26 mouse cellular contexts compared by ENCODE assay signal in genomic region chr11:102381341-102382100, GRCm38 (mm10). TPM values are rescaled to one million over a fixed set of nuclear protein-coding genes. Genes with fewer than 3 reads are reported as not detected.
DNase-seq lines count a peak whose midpoint lies in the region; ATAC-seq and TF ChIP-seq lines count a peak whose summit lies in the region.
"Had no signal": no experiment of that assay in that cellular context is flagged by ENCODE, and none has a peak within 500 bp of the region (broad histone marks: within the 10 kb centered on the region; RNA-seq: fewer than 3 reads in every experiment).

No protein-coding gene starts in this region.

- 51% methylated on average over 4 of the region's 4 CpGs for WGBS in liver, embryonic 15.5 days (ENCODE audit: insufficient replicate concordance)

- H3K27me3 ChIP-seq in liver, embryonic 15.5 days: peaks cover 35% of the 10 kb centered on the region
- H3K27me3 ChIP-seq: forebrain, embryonic 15.5 days; stomach, embryonic 15.5 days had no signal

- ATAC-seq in liver, embryonic 15.5 days (ENCODE audit: insufficient read depth): peak; percentile 27; the same call in 1 of the 2 replicates
- ATAC-seq: forebrain, embryonic 15.5 days had no signal

- intact Hi-C loops in gastrocnemius, adult 2 months (cut with DNase I): no loop called here
- intact Hi-C loops in gastrocnemius, postnatal 14 days (cut with DNase I; ENCODE audit: low total_unique reads): no loop called here

- peaks cover 82% of the 10 kb centered on the region for H3K4me1 ChIP-seq in liver, embryonic 15.5 days (replicated peaks)

- H3K9ac ChIP-seq in liver, embryonic 15.5 days: no peak overlapping the region
- H3K9ac ChIP-seq: forebrain, embryonic 15.5 days; heart, embryonic 13.5 days; hindbrain, embryonic 14.5 days; limb, embryonic 12.5 days; lung, embryonic 14.5 days; stomach, embryonic 15.5 days had no signal

- 0 out of 2 replicates have a peak, but pooled peaks cover 5% of the 10 kb centered on the region for H3K36me3 ChIP-seq in liver, embryonic 15.5 days (replicated peaks)
- H3K36me3 ChIP-seq: forebrain, embryonic 15.5 days; heart, embryonic 13.5 days; limb, embryonic 12.5 days; stomach, embryonic 15.5 days had no signal

- peak; percentile 4 for DNase-seq in gastrocnemius, adult 2 months
- DNase-seq in gastrocnemius, postnatal 14 days: no peak
- DNase-seq in urinary bladder, adult 2 months (ENCODE audit: low spot score): peak; percentile 12
- DNase-seq in urinary bladder, postnatal 36 days (ENCODE audit: low spot score in 2 of 2): no peak
- no peak for DNase-seq in adrenal gland, postnatal 36 days
- DNase-seq in spleen, adult 18-20 months: no peak
- DNase-seq: adrenal gland, adult 2 months; cerebellum, adult 2 months; cerebellum, postnatal 25 days; heart, postnatal 10 days; kidney, adult 9 months; kidney, postnatal 10 days; layer of hippocampus, adult 9-11 months; lung, embryonic 14.5 days; lung, postnatal 14 days; midbrain, embryonic 14.5 days; right cerebral cortex, postnatal 14 days; thymus, postnatal 14 days had no signal

- TF ChIP-seq CTCF in gastrocnemius, adult 2 months (IDR thresholded peaks at IDR 0.05): no peak

- peaks cover 6% of the 10 kb centered on the region for H3K9me3 ChIP-seq in liver, embryonic 15.5 days (replicated peaks)
- H3K9me3 ChIP-seq: forebrain, embryonic 15.5 days; stomach, embryonic 15.5 days had no signal

- peak overlapping the region; percentile 31 for H3K4me2 ChIP-seq in liver, embryonic 15.5 days
- H3K4me2 ChIP-seq: forebrain, embryonic 15.5 days; heart, embryonic 13.5 days; hindbrain, embryonic 14.5 days; limb, embryonic 12.5 days; lung, embryonic 14.5 days; stomach, embryonic 15.5 days had no signal

- no peak overlapping the region for H3K4me3 ChIP-seq in gastrocnemius, adult 2 months
- no peak overlapping the region for H3K4me3 ChIP-seq in liver, embryonic 15.5 days (replicated peaks)
- H3K4me3 ChIP-seq: forebrain, embryonic 15.5 days; heart, embryonic 13.5 days; limb, embryonic 12.5 days; stomach, embryonic 15.5 days had no signal

- no peak overlapping the region for H3K27ac ChIP-seq in gastrocnemius, adult 2 months
- peak overlapping the region; percentile 72 for H3K27ac ChIP-seq in liver, embryonic 15.5 days (replicated peaks)
- H3K27ac ChIP-seq: forebrain, embryonic 15.5 days; heart, embryonic 13.5 days; hindbrain, embryonic 14.5 days; limb, embryonic 12.5 days; stomach, embryonic 15.5 days had no signal

RNA-seq across cellular contexts. Expression of gene Rundc3a, which starts 11.7 kb away (rescaled TPM):
- not detected for total RNA-seq in gastrocnemius, adult 2 months (2021)
- total RNA-seq in gastrocnemius, postnatal 14 days (2021): under 1 TPM; 0.66 to 0.90 TPM
- 1.4 and 2.9 TPM in 2 replicates for polyA plus RNA-seq in urinary bladder, adult 2 months (2012; rRNA removed)
- polyA plus RNA-seq in liver, embryonic 15.5 days (2015; fragmentation: Nextera tagmentation; extraction: Ambion mirVana): 2.2 and 2.4 TPM in 2 replicates
- total RNA-seq in adrenal gland, postnatal 36 days (2021): 10 to 100 TPM; 29.1 to 29.6 TPM
- total RNA-seq: monocyte, adult 5-6 weeks had no signal

RNA-seq across cellular contexts. Expression of gene Slc4a1, which starts 15.5 kb away (rescaled TPM):
- under 1 TPM in 1 of 2 experiments, not detected in 1; 0.06 TPM for total RNA-seq in gastrocnemius, adult 2 months (2021)
- total RNA-seq in gastrocnemius, postnatal 14 days (2021): 1 to 10 TPM in 1 of 2 experiments, under 1 TPM in 1; 0.59 to 1.5 TPM
- polyA plus RNA-seq in urinary bladder, adult 2 months (2012; rRNA removed): 0.01 TPM in 1 of 2 replicates, not detected in the other
- polyA plus RNA-seq in liver, embryonic 15.5 days (2015; fragmentation: Nextera tagmentation; extraction: Ambion mirVana): 1,073 and 1,204 TPM in 2 replicates
- total RNA-seq in adrenal gland, postnatal 36 days (2021): 1 to 10 TPM in 1 of 2 experiments, under 1 TPM in 1; 0.56 to 1.8 TPM
- polyA plus RNA-seq: small intestine, adult 2 months had no signal

RNA-seq across cellular contexts. Expression of gene Slc25a39, which starts 26.2 kb away (rescaled TPM):
- 10 to 100 TPM; 51.4 to 76.4 TPM for total RNA-seq in gastrocnemius, adult 2 months (2021)
- 10 to 100 TPM; 46.6 to 48.9 TPM for total RNA-seq in gastrocnemius, postnatal 14 days (2021)
- polyA plus RNA-seq in urinary bladder, adult 2 months (2012; rRNA removed): 80.3 and 88.2 TPM in 2 replicates
- 451 and 525 TPM in 2 replicates for polyA plus RNA-seq in liver, embryonic 15.5 days (2015; fragmentation: Nextera tagmentation; extraction: Ambion mirVana)
- total RNA-seq in adrenal gland, postnatal 36 days (2021): 100 to 1,000 TPM; 453 to 470 TPM

RNA-seq across cellular contexts. Expression of gene Grn, which starts 48.6 kb away (rescaled TPM):
- 10 to 100 TPM; 12.6 to 32.3 TPM for total RNA-seq in gastrocnemius, adult 2 months (2021)
- total RNA-seq in gastrocnemius, postnatal 14 days (2021): 10 to 100 TPM; 57.2 to 63.7 TPM
- polyA plus RNA-seq in urinary bladder, adult 2 months (2012; rRNA removed): 190 and 251 TPM in 2 replicates
- polyA plus RNA-seq in liver, embryonic 15.5 days (2015; fragmentation: Nextera tagmentation; extraction: Ambion mirVana): 94.8 and 121 TPM in 2 replicates
- total RNA-seq in adrenal gland, postnatal 36 days (2021): 100 to 1,000 TPM; 181 to 214 TPM

Comparison
In these comparisons a context has a peak if more than half of its experiments do, and no peak if none do; other contexts are left out.
1. DNase-seq: peak in gastrocnemius, adult 2 months (single experiment) and urinary bladder, adult 2 months (single experiment); none in gastrocnemius, postnatal 14 days (single experiment), urinary bladder, postnatal 36 days (0 of 2), adrenal gland, postnatal 36 days (0 of 2) and spleen, adult 18-20 months (0 of 2).
2. RNA of gene Rundc3a, which starts 11.7 kb away (total RNA-seq): 29.1 to 29.6 TPM in adrenal gland, postnatal 36 days; 0.66 to 0.90 TPM in gastrocnemius, postnatal 14 days and not detected in gastrocnemius, adult 2 months; every median in the first group is over 10 times any median in the second.
3. RNA of gene Slc25a39, which starts 26.2 kb away (total RNA-seq): 453 to 470 TPM in adrenal gland, postnatal 36 days; 51.4 to 76.4 TPM in gastrocnemius, adult 2 months and 46.6 to 48.9 TPM in gastrocnemius, postnatal 14 days; every median in the first group is over 4 times any median in the second.